Mouse (Mus musculus) midbrain, embryonic 10.5 days (tissue): ENCODE results near the gene Wbp11. TPM values are rescaled to one million over a fixed set of nuclear protein-coding genes. Genes with fewer than 3 reads are reported as not detected.

ENCODE experiments used
- DNase-seq: peaks from one replicate; pipeline ENCODE4 v3.0.0-alpha.2; 2017; ENCODE audit warnings: low spot score
- H3K27ac ChIP-seq: fragments of 300-500 bp; sonication (generic); replicated peaks from 2 replicates; pipeline ENCODE4 v1.5.1; 2016; ENCODE audit warnings: mild to moderate bottlenecking
- H3K27me3 ChIP-seq: fragments of 300-500 bp; sonication (generic); 2 replicates; pipeline ENCODE4 v1.6.1; 2016; ENCODE audit warnings: low read depth, mild to moderate bottlenecking; ENCODE audit not compliant: poor library complexity, severe bottlenecking
- H3K36me3 ChIP-seq: fragments of 300-500 bp; sonication (generic); 2 replicates; pipeline ENCODE4 v1.6.1; 2016; ENCODE audit warnings: mild to moderate bottlenecking, moderate library complexity
- H3K4me1 ChIP-seq: fragments of 300-500 bp; sonication (generic); 2 replicates; pipeline ENCODE4 v1.6.1; 2016
- H3K4me3 ChIP-seq: fragments of 300-500 bp; sonication (generic); 2 replicates; pipeline ENCODE4 v1.5.1; 2016; ENCODE audit warnings: mild to moderate bottlenecking, moderate library complexity
- H3K9me3 ChIP-seq: fragments of 300-500 bp; sonication (generic); replicated peaks from 2 replicates; pipeline ENCODE4 v1.6.1; 2016; ENCODE audit warnings: mild to moderate bottlenecking
- WGBS: fragments of 180-500 bp; shearing (Covaris S2); methylation state at CpG from one replicate; pipeline ENCODE4 v1.1.7; 2016; 5-methylcytosine and 5-hydroxymethylcytosine counted together
- polyA plus RNA-seq: library from polyadenylated mRNA; unstranded; fragments of >200 nt; fragmentation: Nextera tagmentation; extraction: Ambion mirVana; gene quantifications from 2 replicates; pipeline ENCODE4 v1.2.1, GENCODE M21; 2016

Gene Wbp11
- polyA plus RNA-seq, 1 experiment from 2014 or later = 156 TPM

DNA sequence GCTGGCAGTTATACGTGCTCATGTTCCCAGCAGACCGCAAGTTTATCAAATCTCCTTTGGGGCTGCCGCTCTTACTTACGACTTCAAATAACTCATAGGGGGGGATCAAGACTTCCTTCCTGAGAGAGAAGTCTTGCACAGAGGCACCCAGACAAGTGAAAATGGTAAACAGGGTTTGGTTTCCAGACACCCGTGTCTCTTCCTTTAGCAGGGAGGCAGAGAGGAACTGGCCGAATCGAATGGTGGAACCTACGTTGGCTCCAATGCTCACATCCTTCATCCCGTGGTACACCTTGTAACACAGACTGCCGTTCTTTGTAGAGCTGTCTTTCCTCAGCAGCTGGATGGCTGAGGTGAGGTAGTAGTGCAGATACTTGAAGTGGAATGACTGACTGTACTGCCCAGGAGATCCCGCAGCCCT is 26.3 kb upstream of the Wbp11 start:
- Histone ChIP-seq H3K36me3 (no peaks in the 10 kb centered on the region), H3K4me3 (no peak overlapping the region), H3K4me1 (peaks cover 7% of the 10 kb centered on the region; the same call in 1 of the 2 replicates), H3K9me3 (no peaks in the 10 kb centered on the region), H3K27me3 (no peaks in the 10 kb centered on the region), H3K27ac (no peak overlapping the region)
- DNase-seq = no peak
- 91% methylated on average over 11 of the region's 11 CpGs for WGBS

DNA sequence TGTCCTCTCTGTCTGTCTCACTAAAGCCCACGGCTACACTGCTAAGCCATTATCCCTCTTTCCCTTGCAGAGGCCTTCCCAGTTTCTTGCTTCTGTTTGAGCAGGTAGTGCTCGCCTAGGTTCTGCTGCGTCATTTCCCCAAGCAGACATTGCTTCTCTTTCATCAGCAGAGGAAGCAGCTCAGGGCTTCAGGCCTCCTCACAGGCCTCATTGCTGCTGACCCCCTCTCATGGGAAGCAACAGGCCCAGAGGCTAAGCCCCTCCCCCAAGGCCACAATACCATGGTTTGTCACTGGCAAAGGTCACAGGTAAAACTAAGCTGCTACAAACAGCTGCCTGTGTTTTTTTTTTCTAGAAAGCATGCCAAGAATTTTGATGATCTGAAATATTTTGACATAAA is 24.7 kb upstream of the Wbp11 start:
- Histone ChIP-seq H3K4me1 (peaks cover 7% of the 10 kb centered on the region; the same call in 1 of the 2 replicates), H3K4me3 (no peak overlapping the region), H3K27me3 (no peaks in the 10 kb centered on the region), H3K9me3 (no peaks in the 10 kb centered on the region), H3K36me3 (no peaks in the 10 kb centered on the region), H3K27ac (no peak overlapping the region; the same call in 1 of the 2 replicates)
- no peak for DNase-seq
- 64% methylated on average over 3 of the region's 3 CpGs for WGBS

DNA sequence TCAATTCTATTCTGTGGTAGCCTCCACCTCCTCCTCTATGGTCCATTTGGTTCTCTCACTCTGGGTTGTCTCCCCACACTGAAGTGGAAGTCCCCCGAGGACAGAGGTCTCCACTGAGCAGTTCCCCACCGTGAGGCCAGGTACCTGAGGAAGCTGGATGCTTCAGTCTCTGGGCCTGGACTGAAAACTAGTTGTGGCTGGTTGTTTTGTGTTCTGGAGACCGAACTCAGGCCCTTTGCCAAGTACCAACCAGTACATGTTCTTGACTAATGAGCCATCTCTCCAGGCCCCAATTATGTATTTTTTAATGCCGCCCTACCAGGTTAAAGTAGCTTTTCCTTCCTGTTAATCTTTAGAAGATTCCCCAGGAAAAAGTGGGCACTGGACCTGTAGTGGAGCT is 24.3 kb upstream of the Wbp11 start:
- no peaks in the 10 kb centered on the region for H3K27me3 ChIP-seq
- H3K9me3 ChIP-seq = no peaks in the 10 kb centered on the region
- H3K4me1 ChIP-seq = peaks cover 7% of the 10 kb centered on the region; the same call in 1 of the 2 replicates
- 84% methylated on average over 4 of the region's 4 CpGs for WGBS
- no peak overlapping the region; the same call in 1 of the 2 replicates for H3K27ac ChIP-seq
- H3K36me3 ChIP-seq = no peaks in the 10 kb centered on the region
- DNase-seq = no peak
- H3K4me3 ChIP-seq = no peak overlapping the region

DNA sequence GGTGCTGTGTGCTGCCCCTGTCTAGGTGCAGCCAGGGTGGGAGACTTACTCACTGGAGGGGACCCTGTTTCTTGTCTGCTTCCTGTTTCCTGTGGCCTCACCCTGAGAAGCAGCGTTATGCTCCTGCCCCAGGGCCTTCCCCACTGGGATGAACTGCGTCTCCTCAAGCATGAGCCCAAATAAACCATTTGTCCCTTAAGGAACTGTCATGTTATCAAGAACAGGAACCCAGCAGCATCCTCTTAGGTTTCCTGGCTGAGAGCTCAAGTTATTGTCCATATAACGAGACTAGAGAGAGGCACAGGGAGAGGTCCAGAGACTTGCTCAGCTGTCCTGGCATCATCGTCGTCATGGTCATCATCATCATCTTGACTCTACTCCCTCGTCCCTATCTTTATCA is 22.2 kb upstream of the Wbp11 start:
- Histone ChIP-seq H3K4me1 (peaks cover 7% of the 10 kb centered on the region; the same call in 1 of the 2 replicates), H3K27me3 (no peaks in the 10 kb centered on the region), H3K9me3 (no peaks in the 10 kb centered on the region), H3K4me3 (no peak overlapping the region), H3K36me3 (no peaks in the 10 kb centered on the region), H3K27ac (no peak overlapping the region)
- WGBS = 84% methylated on average over 6 of the region's 6 CpGs
- DNase-seq = no peak

DNA sequence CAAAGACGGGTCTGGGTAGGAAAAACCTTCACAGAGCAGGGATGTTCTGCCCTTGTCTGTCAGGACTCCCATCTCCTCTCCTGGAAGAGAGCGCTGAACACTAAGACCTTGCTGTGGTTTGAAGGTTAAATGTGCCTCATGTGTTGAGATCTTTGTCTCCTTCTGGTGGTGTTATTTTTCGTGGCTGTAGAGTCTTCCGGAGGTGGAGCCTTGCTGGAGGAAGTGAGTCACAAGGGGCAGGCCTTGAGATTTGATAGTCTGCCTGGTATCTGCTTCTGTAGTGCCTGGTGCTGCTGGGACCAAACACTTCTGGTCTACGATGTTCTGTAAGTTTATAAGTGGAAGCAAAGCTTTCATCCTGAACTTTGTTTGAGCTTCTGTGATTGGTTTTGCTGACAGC is 20.9 kb upstream of the Wbp11 start:
- H3K4me1 ChIP-seq = peaks cover 7% of the 10 kb centered on the region; the same call in 1 of the 2 replicates
- no peaks in the 10 kb centered on the region for H3K9me3 ChIP-seq
- DNase-seq = no peak
- WGBS = 87% methylated on average over 5 of the region's 5 CpGs
- H3K36me3 ChIP-seq = no peaks in the 10 kb centered on the region
- H3K27me3 ChIP-seq = no peaks in the 10 kb centered on the region
- no peak overlapping the region for H3K4me3 ChIP-seq
- no peak overlapping the region for H3K27ac ChIP-seq

DNA sequence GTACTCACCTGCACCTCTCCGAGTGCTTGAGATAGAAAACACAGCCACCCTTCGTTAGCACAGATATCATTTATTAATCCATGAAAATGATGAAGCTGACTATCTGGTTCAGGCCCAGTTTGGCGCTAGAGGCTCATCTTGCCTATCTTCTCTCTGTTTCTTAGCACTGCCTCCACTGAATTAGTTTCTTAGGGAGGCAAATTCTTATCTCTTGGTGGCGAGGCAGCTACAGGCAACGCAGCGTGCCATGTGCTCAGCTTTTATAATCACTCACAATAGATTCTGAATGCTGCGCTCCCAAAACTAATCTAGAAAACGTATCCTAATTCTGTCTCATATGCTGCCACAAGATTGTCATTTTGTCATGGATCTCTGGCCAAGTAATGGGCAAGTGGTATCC is 20.4 kb upstream of the Wbp11 start:
- peaks cover 7% of the 10 kb centered on the region; the same call in 1 of the 2 replicates for H3K4me1 ChIP-seq
- no peaks in the 10 kb centered on the region for H3K9me3 ChIP-seq
- DNase-seq = no peak
- no peaks in the 10 kb centered on the region for H3K27me3 ChIP-seq
- H3K27ac ChIP-seq = no peak overlapping the region
- WGBS = 93% methylated on average over 8 of the region's 8 CpGs
- H3K4me3 ChIP-seq = no peak overlapping the region
- no peaks in the 10 kb centered on the region for H3K36me3 ChIP-seq

DNA sequence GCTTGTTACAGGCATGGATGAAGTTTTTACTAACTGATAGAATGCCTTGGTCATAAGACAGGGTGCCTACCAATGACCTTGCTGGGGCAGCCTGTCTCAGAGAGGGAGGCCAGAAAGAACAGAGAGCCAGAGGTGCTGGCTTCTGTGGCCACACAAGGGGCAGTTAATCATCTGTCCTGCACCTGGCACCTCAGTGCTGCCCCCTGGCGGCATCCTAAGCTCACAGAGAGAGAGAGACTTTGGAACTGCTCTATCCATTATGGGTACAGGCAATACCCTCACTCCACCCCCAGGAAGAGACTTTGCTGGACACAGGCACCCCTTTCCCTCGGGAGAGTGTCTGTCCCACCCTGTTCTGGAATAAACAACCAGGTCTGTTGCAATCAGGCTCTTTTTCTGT is 19.8 kb upstream of the Wbp11 start:
- 24% methylated on average over 2 of the region's 2 CpGs for WGBS

DNA sequence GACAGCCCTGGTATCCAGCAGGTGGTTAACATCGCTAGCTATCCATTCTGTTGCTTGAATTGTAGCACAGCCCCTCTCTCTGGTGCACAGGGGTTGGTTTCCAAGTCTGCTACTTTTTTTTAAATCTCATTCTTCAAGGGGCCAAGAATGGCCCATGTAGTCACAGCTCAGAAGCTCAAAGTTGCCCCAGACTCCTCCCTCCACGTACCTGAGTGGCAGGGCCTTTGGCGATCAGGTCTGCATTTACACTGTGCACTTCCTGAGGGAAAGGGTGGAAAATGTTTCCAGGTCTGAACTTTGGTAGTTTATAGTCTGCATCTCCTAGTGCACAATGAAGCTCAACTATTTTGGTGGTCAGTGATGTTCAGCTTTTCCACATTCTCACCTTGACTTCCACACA is 19.2 kb upstream of the Wbp11 start:
- WGBS = 89% methylated on average over 3 of the region's 3 CpGs
- Histone ChIP-seq H3K4me1 (0 out of 2 replicates have a peak, but pooled peaks cover under 1% of the 10 kb centered on the region), H3K9me3 (no peaks in the 10 kb centered on the region), H3K27ac (no peak overlapping the region), H3K4me3 (no peak overlapping the region), H3K27me3 (no peaks in the 10 kb centered on the region), H3K36me3 (no peaks in the 10 kb centered on the region)
- DNase-seq = no peak

More for the DNA sequence above, 19.8 kb upstream of the Wbp11 start:
- no peak overlapping the region for H3K27ac ChIP-seq
- no peak overlapping the region for H3K4me3 ChIP-seq
- peaks cover 6% of the 10 kb centered on the region; the same call in 1 of the 2 replicates for H3K4me1 ChIP-seq
- peak; percentile 43 for DNase-seq
- no peaks in the 10 kb centered on the region for H3K27me3 ChIP-seq
- H3K9me3 ChIP-seq = no peaks in the 10 kb centered on the region
- H3K36me3 ChIP-seq = no peaks in the 10 kb centered on the region

DNA sequence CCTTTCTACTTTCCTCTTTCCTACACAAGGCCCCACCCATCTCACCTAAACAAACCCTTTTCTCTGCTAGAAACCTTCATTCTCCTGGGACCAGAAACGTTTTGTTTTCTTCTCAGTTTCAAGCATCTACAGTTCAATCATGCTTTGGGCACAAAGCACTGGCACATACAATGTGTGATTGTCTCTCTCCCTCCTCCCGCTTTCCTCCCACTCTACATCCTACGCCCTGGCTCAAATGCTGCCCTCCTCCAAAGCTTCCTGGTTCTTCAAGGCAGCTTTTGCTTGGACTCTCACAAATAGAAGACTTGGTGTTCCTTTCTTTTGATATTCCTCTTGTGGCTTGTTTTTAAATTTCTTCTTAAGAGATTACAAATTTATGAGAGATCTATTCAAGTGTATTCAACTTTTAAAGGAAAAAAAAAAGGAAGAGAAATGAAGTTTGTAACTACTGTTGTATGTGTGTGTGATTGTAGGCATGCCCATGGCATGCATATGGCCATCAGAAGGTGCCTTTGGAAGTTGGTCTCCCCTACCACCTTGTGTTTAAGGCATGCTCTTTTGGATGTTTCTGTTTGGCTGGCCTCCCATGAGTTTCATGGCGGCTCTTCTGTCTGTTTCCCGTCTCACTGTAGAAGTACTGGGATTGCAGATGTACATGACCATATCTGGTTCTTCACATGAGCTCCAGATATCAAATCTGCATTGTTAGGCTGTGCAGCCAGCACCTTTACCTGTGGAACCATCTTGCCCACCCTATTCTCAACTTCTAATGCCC is 17.9 kb upstream of the Wbp11 start:
- H3K27ac ChIP-seq = no peak overlapping the region

DNA sequence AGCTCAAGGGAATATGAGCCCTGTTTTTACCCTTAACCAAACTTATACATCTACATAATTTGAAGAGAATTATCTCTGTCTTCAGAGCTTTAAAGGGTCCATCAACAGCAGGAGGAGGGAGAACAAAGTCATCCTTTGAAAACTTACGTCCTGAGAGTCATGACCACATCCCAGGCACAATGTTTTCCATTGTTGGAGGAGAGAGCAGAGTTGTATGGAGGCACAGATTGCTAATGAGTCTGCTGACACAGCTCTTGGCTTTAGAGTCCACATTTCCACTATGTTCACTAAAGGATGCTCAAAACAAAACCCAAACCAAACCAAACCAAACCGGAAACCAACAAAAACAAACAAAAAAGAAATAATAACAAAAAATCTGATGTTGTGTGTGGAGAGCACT is 16.9 kb upstream of the Wbp11 start:
- Histone ChIP-seq H3K9me3 (no peaks in the 10 kb centered on the region), H3K36me3 (no peaks in the 10 kb centered on the region), H3K4me1 (no peaks in the 10 kb centered on the region), H3K4me3 (no peak overlapping the region), H3K27me3 (no peaks in the 10 kb centered on the region), H3K27ac (no peak overlapping the region)
- WGBS = 66% methylated on average over 2 of the region's 2 CpGs
- no peak for DNase-seq

More for the DNA sequence above, 17.9 kb upstream of the Wbp11 start:
- Histone ChIP-seq H3K4me3 (no peak overlapping the region), H3K9me3 (no peaks in the 10 kb centered on the region), H3K27me3 (no peaks in the 10 kb centered on the region), H3K36me3 (no peaks in the 10 kb centered on the region), H3K4me1 (no peaks in the 10 kb centered on the region)
- DNase-seq = no peak
- whole genome bisulfite sequencing = 80% methylated on average over 5 of the region's 5 CpGs

DNA sequence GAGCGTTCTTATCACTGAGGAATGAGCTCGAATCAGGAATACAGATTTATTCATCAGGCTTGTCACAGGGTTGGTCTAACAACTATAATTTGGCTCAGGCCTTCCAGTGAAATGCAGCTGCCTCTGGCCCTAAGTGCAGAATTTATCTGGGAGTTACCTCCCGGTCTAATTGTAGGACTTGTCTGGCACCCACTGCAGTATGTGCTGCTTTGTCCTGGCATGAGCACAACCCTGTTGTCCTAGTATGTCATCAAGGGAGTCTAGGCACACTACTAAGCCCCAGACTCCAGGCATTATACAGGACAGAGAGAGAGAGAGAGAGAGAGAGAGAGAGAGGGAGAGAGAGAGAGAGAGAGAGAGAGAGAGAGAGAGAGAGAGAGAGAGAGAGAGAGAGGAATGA is 9.3 kb upstream of the Wbp11 start:
- 87% methylated on average over 3 of the region's 3 CpGs for WGBS
- H3K4me3 ChIP-seq = no peak overlapping the region
- no peaks in the 10 kb centered on the region for H3K4me1 ChIP-seq
- no peaks in the 10 kb centered on the region for H3K27me3 ChIP-seq
- H3K9me3 ChIP-seq = no peaks in the 10 kb centered on the region
- H3K27ac ChIP-seq = no peak overlapping the region
- DNase-seq = no peak
- H3K36me3 ChIP-seq = no peaks in the 10 kb centered on the region

DNA sequence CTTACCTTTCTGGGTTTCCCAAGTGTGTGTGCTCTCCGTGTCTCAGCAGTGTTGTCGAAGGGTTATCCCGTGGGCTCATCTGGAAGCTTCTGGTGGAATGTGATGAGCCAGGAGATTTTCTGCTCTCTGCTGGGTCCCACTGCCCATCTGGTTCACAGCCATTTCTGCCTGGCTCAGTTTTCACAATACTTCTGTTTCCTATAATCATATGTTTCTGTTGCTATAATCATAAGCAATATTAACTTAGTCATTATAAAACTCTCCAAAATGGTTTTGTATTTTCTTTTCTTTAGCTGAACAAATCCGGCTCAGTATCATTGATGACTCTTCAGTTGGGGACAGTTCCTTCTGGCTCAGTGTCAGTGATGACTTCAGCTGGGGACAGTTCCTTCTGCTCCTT is 7.3 kb upstream of the Wbp11 start, which contains the start of gene Smco3:
Gene Smco3 (minus strand): TSS at position 101 of the 400 bp plus-strand sequence.
- no peak for DNase-seq
- 59% methylated on average over 4 of the region's 4 CpGs for WGBS
- Histone ChIP-seq H3K4me1 (no peaks in the 10 kb centered on the region), H3K36me3 (no peaks in the 10 kb centered on the region), H3K9me3 (no peaks in the 10 kb centered on the region), H3K4me3 (no peak within 1 kb of the TSS), H3K27me3 (peaks cover 4% of the 10 kb centered on the region; the same call in 1 of the 2 replicates), H3K27ac (no peak within 1 kb of the TSS)

DNA sequence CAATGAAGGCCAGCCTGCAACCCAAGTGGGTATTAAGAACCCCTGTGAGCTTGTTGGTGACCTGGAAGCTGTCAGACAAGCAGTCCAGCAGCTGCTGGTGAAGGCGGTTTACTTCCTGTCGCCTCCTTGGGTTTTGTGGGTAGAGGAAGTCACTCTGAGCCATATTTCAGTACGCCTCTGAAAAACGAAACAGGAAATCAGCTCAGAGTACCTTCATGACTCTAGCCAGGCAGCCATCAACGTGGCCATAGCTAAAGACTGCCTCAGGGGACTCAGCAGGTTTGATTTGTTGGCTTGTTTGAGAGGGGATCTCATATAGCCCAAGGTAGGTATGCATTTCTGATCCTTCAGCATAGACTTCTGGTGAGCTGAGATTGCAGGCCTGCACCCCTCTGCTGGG is 3.7 kb upstream of the Wbp11 start:
- H3K36me3 ChIP-seq = no peaks in the 10 kb centered on the region

More for the DNA sequence above, 3.7 kb upstream of the Wbp11 start:
- no peak for DNase-seq
- Histone ChIP-seq H3K9me3 (no peaks in the 10 kb centered on the region), H3K4me1 (peaks cover 10% of the 10 kb centered on the region), H3K4me3 (no peak overlapping the region), H3K27ac (no peak overlapping the region), H3K27me3 (peaks cover 4% of the 10 kb centered on the region; the same call in 1 of the 2 replicates)
- 82% methylated on average over 5 of the region's 5 CpGs for WGBS
